Mouse (Mus musculus) hindbrain, embryonic 11.5 days (tissue): ENCODE results near the gene Gng3. TPM values are rescaled to one million over a fixed set of nuclear protein-coding genes. Genes with fewer than 3 reads are reported as not detected.
"Not testable (repeated sequence)": the region's sequence is repeated elsewhere in the genome, so short reads cannot be mapped to it uniquely, and the experiment has no call there.

Source experiments
- ATAC-seq: fragments of 200-750 bp; cut with Nextera tagmentation; 2 replicates; pipeline ENCODE4 v1.8.0; 2017; ENCODE audit warnings: mild to moderate bottlenecking, moderate TSS enrichment, moderate library complexity; ENCODE audit not compliant: low FRiP score
- DNase-seq: peaks from one replicate; pipeline ENCODE4 v3.0.0-alpha.2; 2015; ENCODE audit warnings: low spot score
- H3K27ac ChIP-seq: fragments of 300-500 bp; sonication (generic); 2 replicates; pipeline ENCODE4 v1.5.1; 2014; ENCODE audit warnings: mild to moderate bottlenecking, low read depth, low read length
- H3K27me3 ChIP-seq: fragments of 300-500 bp; sonication (generic); 2 replicates; pipeline ENCODE4 v1.6.1; 2014; ENCODE audit warnings: mild to moderate bottlenecking, low read length, moderate library complexity, mixed read lengths; ENCODE audit not compliant: control insufficient read depth, insufficient read depth
- H3K36me3 ChIP-seq: fragments of 300-500 bp; sonication (generic); 2 replicates; pipeline ENCODE4 v1.6.1; 2014; ENCODE audit warnings: mild to moderate bottlenecking, low read length, moderate library complexity, mixed read lengths; ENCODE audit not compliant: control insufficient read depth, insufficient read depth
- H3K4me1 ChIP-seq: fragments of 300-500 bp; sonication (generic); replicated peaks from 2 replicates; pipeline ENCODE4 v1.6.1; 2014; ENCODE audit warnings: low read length, mixed read lengths; ENCODE audit not compliant: control insufficient read depth, insufficient read depth
- H3K4me2 ChIP-seq: fragments of 300-500 bp; sonication (generic); replicated peaks from 2 replicates; pipeline ENCODE4 v1.6.1; 2014; ENCODE audit warnings: mild to moderate bottlenecking, low read depth, low read length
- H3K4me3 ChIP-seq: fragments of 300-500 bp; sonication (generic); 2 replicates; pipeline ENCODE4 v1.5.1; 2014; ENCODE audit warnings: low read depth, low read length
- H3K9ac ChIP-seq: fragments of 300-500 bp; sonication (generic); 2 replicates; pipeline ENCODE4 v1.6.1; 2014; ENCODE audit warnings: low read depth, low read length
- H3K9me3 ChIP-seq: fragments of 300-500 bp; sonication (generic); 2 replicates; pipeline ENCODE4 v1.6.1; 2016; ENCODE audit warnings: low read length; ENCODE audit not compliant: control insufficient read depth
- WGBS: fragments of 180-500 bp; shearing (Covaris S2); extraction: QIAGEN DNeasy Blood & Tissue Kit; methylation state at CpG from one replicate; pipeline ENCODE4 v1.1.7; 2014; 5-methylcytosine and 5-hydroxymethylcytosine counted together
- polyA plus RNA-seq: library from polyadenylated mRNA; unstranded; fragments of >200 nt; fragmentation: Nextera tagmentation; extraction: Ambion mirVana; gene quantifications from 2 replicates; pipeline ENCODE4 v1.2.1, GENCODE M21; 2014

Gene Gng3
- polyA plus RNA-seq, 1 experiment from 2014 or later, result 158 TPM

GRCm38 (mm10) chr19:8872266-8872840 lies 33.4 kb upstream of the Gng3 start:
- ATAC-seq, result no peak
- Histone ChIP-seq H3K4me3 (peak overlapping the region; percentile 55), H3K4me1 (peaks cover 3% of the 10 kb centered on the region), H3K9me3 (no peaks in the 10 kb centered on the region), H3K36me3 (no peaks in the 10 kb centered on the region), H3K9ac (peak overlapping the region; percentile 90), H3K4me2 (peak overlapping the region; percentile 89), H3K27me3 (no peaks in the 10 kb centered on the region), H3K27ac (no peak overlapping the region)
- WGBS, result 77% methylated on average over 10 of the region's 10 CpGs
- DNase-seq, result no peak

- WGBS, result 2% methylated on average over 59 of the region's 59 CpGs
- peak within 1 kb of the TSS; percentile 55 for H3K4me3 ChIP-seq
- peak; percentile 99 for ATAC-seq
Measured at GRCm38 (mm10) chr19:8871267-8872186, 32.5 kb upstream of the Gng3 start, which contains the start of gene Ubxn1. Ubxn1 (plus strand) TSS chr19:8871496.

GRCm38 (mm10) chr19:8870838-8871237 lies 31.8 kb upstream of the Gng3 start:
- no peaks in the 10 kb centered on the region for H3K27me3 ChIP-seq
- H3K9me3 ChIP-seq, result no peaks in the 10 kb centered on the region
- H3K4me2 ChIP-seq, result peak overlapping the region; percentile 89; the same call in 1 of the 2 replicates
- H3K27ac ChIP-seq, result no peak overlapping the region
- H3K36me3 ChIP-seq, result no peaks in the 10 kb centered on the region
- peak overlapping the region; percentile 35; the same call in 1 of the 2 replicates for H3K9ac ChIP-seq
- H3K4me3 ChIP-seq, result peak overlapping the region; percentile 55
- 63% methylated on average over 9 of the region's 9 CpGs for WGBS
- H3K4me1 ChIP-seq, result peaks cover 3% of the 10 kb centered on the region
- ATAC-seq, result peak; percentile 65
- no peak for DNase-seq

More at GRCm38 (mm10) chr19:8871267-8872186, 32.5 kb upstream of the Gng3 start, which contains the start of gene Ubxn1:
- Histone ChIP-seq H3K27me3 (no peaks in the 10 kb centered on the region), H3K36me3 (no peaks in the 10 kb centered on the region), H3K27ac (peak within 1 kb of the TSS; percentile 24), H3K9ac (peak within 1 kb of the TSS; percentile 90), H3K4me2 (peak within 1 kb of the TSS; percentile 89), H3K4me1 (peaks cover 3% of the 10 kb centered on the region), H3K9me3 (no peaks in the 10 kb centered on the region)
- peak; percentile 95 for DNase-seq

- not testable (repeated sequence) for DNase-seq, H3K9me3 ChIP-seq, H3K27me3 ChIP-seq, H3K36me3 ChIP-seq, ATAC-seq, H3K9ac ChIP-seq, H3K4me1 ChIP-seq, H3K4me2 ChIP-seq, H3K27ac ChIP-seq
- peak overlapping the region; percentile 55; the same call in 1 of the 2 replicates for H3K4me3 ChIP-seq
- WGBS, result 83% methylated on average over 3 of the region's 3 CpGs
Measured at GRCm38 (mm10) chr19:8870381-8870780, 31.4 kb upstream of the Gng3 start.

GRCm38 (mm10) chr19:8864265-8864664 lies 25.3 kb upstream of the Gng3 start:
- DNase-seq (no peak), ATAC-seq (no peak)
- Histone ChIP-seq H3K4me1 (no peaks in the 10 kb centered on the region), H3K4me2 (no peak overlapping the region), H3K27ac (no peak overlapping the region), H3K4me3 (no peak overlapping the region), H3K27me3 (no peaks in the 10 kb centered on the region), H3K9me3 (no peaks in the 10 kb centered on the region), H3K36me3 (no peaks in the 10 kb centered on the region), H3K9ac (no peak overlapping the region)
- WGBS, result 84% methylated on average over 6 of the region's 6 CpGs

- no peaks in the 10 kb centered on the region for H3K9me3 ChIP-seq
- no peaks in the 10 kb centered on the region for H3K27me3 ChIP-seq
- no peaks in the 10 kb centered on the region for H3K4me1 ChIP-seq
- ATAC-seq, result no peak
- WGBS, result 17% methylated on average over 1 of the region's 1 CpGs
- no peaks in the 10 kb centered on the region for H3K36me3 ChIP-seq
- H3K4me3 ChIP-seq, result no peak overlapping the region
- no peak overlapping the region for H3K9ac ChIP-seq
- DNase-seq, result peak; percentile 30
- no peak overlapping the region for H3K4me2 ChIP-seq
- no peak overlapping the region for H3K27ac ChIP-seq
Measured at GRCm38 (mm10) chr19:8859018-8859417, 20.0 kb upstream of the Gng3 start.

GRCm38 (mm10) chr19:8857689-8858088 lies 18.7 kb upstream of the Gng3 start:
- WGBS, result 43% methylated on average over 4 of the region's 4 CpGs
- Histone ChIP-seq H3K27me3 (no peaks in the 10 kb centered on the region), H3K4me2 (no peak overlapping the region), H3K27ac (no peak overlapping the region), H3K36me3 (no peaks in the 10 kb centered on the region), H3K4me1 (no peaks in the 10 kb centered on the region), H3K9ac (no peak overlapping the region), H3K9me3 (no peaks in the 10 kb centered on the region), H3K4me3 (no peak overlapping the region)
- DNase-seq (peak; percentile 56), ATAC-seq (no peak)

- Histone ChIP-seq H3K4me1 (no peaks in the 10 kb centered on the region; the same call in 1 of the 2 replicates), H3K36me3 (no peaks in the 10 kb centered on the region), H3K9me3 (no peaks in the 10 kb centered on the region), H3K27me3 (no peaks in the 10 kb centered on the region), H3K27ac (no peak overlapping the region), H3K9ac (no peak overlapping the region), H3K4me2 (no peak overlapping the region), H3K4me3 (no peak overlapping the region)
- WGBS, result 82% methylated on average over 3 of the region's 3 CpGs
- ATAC-seq, result no peak
- DNase-seq, result no peak
Measured at GRCm38 (mm10) chr19:8853117-8853516, 14.1 kb upstream of the Gng3 start.
